ENCODE assay signal across 13 mouse cellular contexts in genomic region chr11:102106911-102107310, GRCm38 (mm10). TPM values are rescaled to one million over a fixed set of nuclear protein-coding genes. Genes with fewer than 3 reads are reported as not detected.
A peak's percentile ranks its signal among the peaks of the same experiment; 100 is the strongest.
DNase-seq lines count a peak whose midpoint lies in the region; ATAC-seq and TF ChIP-seq lines count a peak whose summit lies in the region.
"Had no signal": no experiment of that assay in that cellular context is flagged by ENCODE, and none has a peak within 500 bp of the region (broad histone marks: within the 10 kb centered on the region; RNA-seq: fewer than 3 reads in every experiment).

No protein-coding gene starts in this region.

- H3K4me2 ChIP-seq in heart, embryonic 12.5 days: peak overlapping the region; percentile 22; the same call in 1 of the 2 replicates
- 0 out of 2 replicates have a peak overlapping the region, but pooled peaks have one; percentile 10 for H3K4me2 ChIP-seq in liver, embryonic 13.5 days
- no peak overlapping the region for H3K4me2 ChIP-seq in liver, postnatal 0 days (ENCODE audit: low read depth, low read length)
- peak overlapping the region; percentile 42 for H3K4me2 ChIP-seq in limb, embryonic 12.5 days
- H3K4me2 ChIP-seq: liver, embryonic 12.5 days had no signal

- DNase-seq in heart, adult 18-20 months: no peak
- no peak for DNase-seq in liver, embryonic 13.5 days
- no peak for DNase-seq in liver, postnatal 0 days
- DNase-seq in ZHBTc4 (ENCODE audit: low read depth, low spot score): peak; percentile 65
- DNase-seq in left cerebral cortex, adult 2 months (ENCODE audit: extremely low spot score in 1 of 2, low spot score in 2 of 2): no peak
- no peak for DNase-seq in adrenal gland, adult 8-10 months
- DNase-seq: cerebellum, postnatal 25 days; gastrocnemius, postnatal 36 days had no signal

- WGBS in heart, embryonic 12.5 days: 2% methylated on average over 21 of the region's 21 CpGs
- WGBS in liver, embryonic 13.5 days (ENCODE audit: insufficient replicate concordance): 4% methylated on average over 21 of the region's 21 CpGs
- 4% methylated on average over 19 of the region's 21 CpGs for WGBS in liver, postnatal 0 days (ENCODE audit: insufficient replicate concordance)
- WGBS in limb, embryonic 12.5 days: 2% methylated on average over 21 of the region's 21 CpGs

- TF ChIP-seq CTCF in liver, postnatal 0 days (IDR thresholded peaks at IDR 0.05; ENCODE audit: low read depth): no peak
- TF ChIP-seq CTCF in left cerebral cortex, adult 2 months (IDR thresholded peaks at IDR 0.05): no peak

- intact Hi-C loops in left cerebral cortex, adult 2 months (cut with DNase I): loop anchor here (10.0 kb wide), 1 partner anchor 192 kb away; no protein-coding TSS in a partner anchor

- peaks cover 78% of the 10 kb centered on the region for H3K27me3 ChIP-seq in heart, embryonic 12.5 days (replicated peaks)
- H3K27me3 ChIP-seq in liver, embryonic 13.5 days: peaks cover 95% of the 10 kb centered on the region
- peaks cover 56% of the 10 kb centered on the region for H3K27me3 ChIP-seq in liver, postnatal 0 days (ENCODE audit: insufficient read depth, low read length)
- H3K27me3 ChIP-seq in limb, embryonic 12.5 days: peaks cover 88% of the 10 kb centered on the region

- peak overlapping the region; percentile 21 for H3K4me3 ChIP-seq in heart, embryonic 12.5 days
- H3K4me3 ChIP-seq in liver, embryonic 13.5 days (replicated peaks): no peak overlapping the region
- no peak overlapping the region for H3K4me3 ChIP-seq in liver, postnatal 0 days (ENCODE audit: low read depth, low read length)
- H3K4me3 ChIP-seq in limb, embryonic 12.5 days (replicated peaks): peak overlapping the region; percentile 20; the same call in 1 of the 2 replicates
- no peak overlapping the region for H3K4me3 ChIP-seq in left cerebral cortex, adult 2 months
- H3K4me3 ChIP-seq: liver, embryonic 12.5 days had no signal

- no peaks in the 10 kb centered on the region for H3K36me3 ChIP-seq in heart, embryonic 12.5 days
- no peaks in the 10 kb centered on the region for H3K36me3 ChIP-seq in liver, embryonic 13.5 days
- no peaks in the 10 kb centered on the region for H3K36me3 ChIP-seq in liver, postnatal 0 days (replicated peaks; ENCODE audit: insufficient read depth, low read length)
- H3K36me3 ChIP-seq in limb, embryonic 12.5 days: no peaks in the 10 kb centered on the region
- H3K36me3 ChIP-seq: liver, embryonic 12.5 days had no signal

- no peak overlapping the region for H3K27ac ChIP-seq in heart, embryonic 12.5 days (ENCODE audit: poor library complexity, severe bottlenecking)
- H3K27ac ChIP-seq in liver, embryonic 13.5 days: no peak overlapping the region
- no peak overlapping the region for H3K27ac ChIP-seq in liver, postnatal 0 days (ENCODE audit: low read depth)
- no peak overlapping the region for H3K27ac ChIP-seq in limb, embryonic 12.5 days
- no peak overlapping the region for H3K27ac ChIP-seq in left cerebral cortex, adult 2 months
- H3K27ac ChIP-seq: liver, embryonic 12.5 days had no signal

- TF ChIP-seq EP300 in liver, postnatal 0 days (IDR thresholded peaks at IDR 0.05; ENCODE audit: low read depth): no peak

- no peaks in the 10 kb centered on the region for H3K9me3 ChIP-seq in heart, embryonic 12.5 days (replicated peaks)
- H3K9me3 ChIP-seq in liver, embryonic 13.5 days (replicated peaks): no peaks in the 10 kb centered on the region
- H3K9me3 ChIP-seq in liver, postnatal 0 days (ENCODE audit: low read length): no peaks in the 10 kb centered on the region
- no peaks in the 10 kb centered on the region for H3K9me3 ChIP-seq in limb, embryonic 12.5 days
- H3K9me3 ChIP-seq: liver, embryonic 12.5 days had no signal

- no peak overlapping the region for H3K9ac ChIP-seq in heart, embryonic 12.5 days
- H3K9ac ChIP-seq in liver, embryonic 13.5 days: no peak overlapping the region
- no peak overlapping the region for H3K9ac ChIP-seq in liver, postnatal 0 days (replicated peaks)
- H3K9ac ChIP-seq in limb, embryonic 12.5 days (replicated peaks): no peak overlapping the region; the same call in 1 of the 2 replicates
- H3K9ac ChIP-seq: liver, embryonic 12.5 days had no signal

- peaks cover 16% of the 10 kb centered on the region for H3K4me1 ChIP-seq in heart, embryonic 12.5 days (replicated peaks)
- H3K4me1 ChIP-seq in liver, embryonic 13.5 days (replicated peaks): peaks cover 21% of the 10 kb centered on the region
- peaks cover 3% of the 10 kb centered on the region; the same call in 1 of the 2 replicates for H3K4me1 ChIP-seq in liver, postnatal 0 days (ENCODE audit: insufficient read depth)
- H3K4me1 ChIP-seq in limb, embryonic 12.5 days (replicated peaks): peaks cover 15% of the 10 kb centered on the region

- ATAC-seq in heart, embryonic 12.5 days (ENCODE audit: insufficient number of reproducible peaks, low FRiP score): no peak
- ATAC-seq in liver, embryonic 13.5 days (ENCODE audit: low read depth): no peak
- ATAC-seq in liver, postnatal 0 days: no peak
- ATAC-seq in limb, embryonic 12.5 days (ENCODE audit: insufficient number of reproducible peaks, insufficient read depth, low FRiP score, low TSS enrichment, low read depth): no peak
- ATAC-seq: liver, embryonic 12.5 days had no signal

RNA-seq across cellular contexts. Expression of gene Pyy, which starts 0.7 kb away (rescaled TPM):
- polyA plus RNA-seq in heart, embryonic 12.5 days (2016; fragmentation: Nextera tagmentation; extraction: Ambion mirVana): not detected in 2 replicates
- total RNA-seq in heart, adult 18-20 months (2021): not detected
- polyA plus RNA-seq in liver, embryonic 13.5 days (2015; fragmentation: Nextera tagmentation; extraction: Ambion mirVana): not detected in 2 replicates
- polyA plus RNA-seq in liver, postnatal 0 days (2015; fragmentation: Nextera tagmentation; extraction: Ambion mirVana): 1.8 TPM in 1 of 2 replicates, not detected in the other
- not detected in 2 replicates for polyA plus RNA-seq in limb, embryonic 12.5 days (2016; fragmentation: Nextera tagmentation; extraction: Ambion mirVana)
- not detected for total RNA-seq in left cerebral cortex, adult 2 months (2021)
- not detected for total RNA-seq in adrenal gland, adult 8-10 months (2022)
- total RNA-seq: gastrocnemius, postnatal 36 days had no signal
- polyA plus RNA-seq: C2C12; forebrain, embryonic 11.5 days had no signal

RNA-seq across cellular contexts. Expression of gene Ppy, which starts 5.8 kb away (rescaled TPM):
- not detected in 2 replicates for polyA plus RNA-seq in heart, embryonic 12.5 days (2016; fragmentation: Nextera tagmentation; extraction: Ambion mirVana)
- total RNA-seq in heart, adult 18-20 months (2021): not detected
- not detected in 2 replicates for polyA plus RNA-seq in liver, embryonic 13.5 days (2015; fragmentation: Nextera tagmentation; extraction: Ambion mirVana)
- 0.72 TPM in 1 of 2 replicates, not detected in the other for polyA plus RNA-seq in liver, postnatal 0 days (2015; fragmentation: Nextera tagmentation; extraction: Ambion mirVana)
- not detected in 2 replicates for polyA plus RNA-seq in limb, embryonic 12.5 days (2016; fragmentation: Nextera tagmentation; extraction: Ambion mirVana)
- total RNA-seq in left cerebral cortex, adult 2 months (2021): not detected
- not detected for total RNA-seq in adrenal gland, adult 8-10 months (2022)
- total RNA-seq: gastrocnemius, postnatal 36 days had no signal
- polyA plus RNA-seq: C2C12; forebrain, embryonic 11.5 days; liver, embryonic 12.5 days had no signal

RNA-seq across cellular contexts. Expression of gene Mpp2, which starts 18.6 kb away (rescaled TPM):
- polyA plus RNA-seq in heart, embryonic 12.5 days (2016; fragmentation: Nextera tagmentation; extraction: Ambion mirVana): 15.4 and 17.8 TPM in 2 replicates
- 1 to 10 TPM; 1.5 to 3.1 TPM for total RNA-seq in heart, adult 18-20 months (2021)
- 10.2 and 13.3 TPM in 2 replicates for polyA plus RNA-seq in liver, embryonic 13.5 days (2015; fragmentation: Nextera tagmentation; extraction: Ambion mirVana)
- 3.9 and 4.4 TPM in 2 replicates for polyA plus RNA-seq in liver, postnatal 0 days (2015; fragmentation: Nextera tagmentation; extraction: Ambion mirVana)
- 12.6 and 14.3 TPM in 2 replicates for polyA plus RNA-seq in limb, embryonic 12.5 days (2016; fragmentation: Nextera tagmentation; extraction: Ambion mirVana)
- total RNA-seq in left cerebral cortex, adult 2 months (2021): 100 to 1,000 TPM; 146 to 157 TPM
- total RNA-seq in adrenal gland, adult 8-10 months (2022): 10 to 100 TPM; 12.6 to 29.0 (median 15.2) TPM

RNA-seq across cellular contexts. Expression of gene Nags, which starts 38.4 kb away (rescaled TPM):
- polyA plus RNA-seq in heart, embryonic 12.5 days (2016; fragmentation: Nextera tagmentation; extraction: Ambion mirVana): 0.11 TPM in 1 of 2 replicates, not detected in the other
- total RNA-seq in heart, adult 18-20 months (2021): under 1 TPM in 1 of 2 experiments, not detected in 1; 0.13 TPM
- 8.7 and 11.2 TPM in 2 replicates for polyA plus RNA-seq in liver, embryonic 13.5 days (2015; fragmentation: Nextera tagmentation; extraction: Ambion mirVana)
- 18.5 and 25.1 TPM in 2 replicates for polyA plus RNA-seq in liver, postnatal 0 days (2015; fragmentation: Nextera tagmentation; extraction: Ambion mirVana)
- 0.24 TPM in 1 of 2 replicates, not detected in the other for polyA plus RNA-seq in limb, embryonic 12.5 days (2016; fragmentation: Nextera tagmentation; extraction: Ambion mirVana)
- under 1 TPM in 1 of 2 experiments, not detected in 1; 0.11 TPM for total RNA-seq in left cerebral cortex, adult 2 months (2021)
- total RNA-seq in adrenal gland, adult 8-10 months (2022): 1 to 10 TPM in 2 of 4 experiments, under 1 TPM in 2; 0.20 to 3.0 (median 1.6) TPM
- total RNA-seq: gastrocnemius, postnatal 36 days had no signal
- polyA plus RNA-seq: C2C12; forebrain, embryonic 11.5 days had no signal

RNA-seq across cellular contexts. Expression of gene Tmem101, which starts 49.3 kb away (rescaled TPM):
- 36.8 and 37.6 TPM in 2 replicates for polyA plus RNA-seq in heart, embryonic 12.5 days (2016; fragmentation: Nextera tagmentation; extraction: Ambion mirVana)
- total RNA-seq in heart, adult 18-20 months (2021): 10 to 100 TPM; 14.1 to 14.9 TPM
- polyA plus RNA-seq in liver, embryonic 13.5 days (2015; fragmentation: Nextera tagmentation; extraction: Ambion mirVana): 12.8 and 14.3 TPM in 2 replicates
- polyA plus RNA-seq in liver, postnatal 0 days (2015; fragmentation: Nextera tagmentation; extraction: Ambion mirVana): 5.8 and 6.4 TPM in 2 replicates
- polyA plus RNA-seq in limb, embryonic 12.5 days (2016; fragmentation: Nextera tagmentation; extraction: Ambion mirVana): 40.6 and 44.2 TPM in 2 replicates
- 10 to 100 TPM; 20.8 to 23.0 TPM for total RNA-seq in left cerebral cortex, adult 2 months (2021)
- total RNA-seq in adrenal gland, adult 8-10 months (2022): 10 to 100 TPM; 18.0 to 21.8 (median 19.7) TPM

Comparison
In these comparisons a context has a peak if more than half of its experiments do, and no peak if none do; other contexts are left out.
1. H3K4me3 ChIP-seq: peak in heart, embryonic 12.5 days (single experiment) and limb, embryonic 12.5 days (single experiment); none in liver, embryonic 13.5 days (single experiment), liver, postnatal 0 days (single experiment) and left cerebral cortex, adult 2 months (single experiment).